Mouse (Mus musculus): ENCODE results near the gene Asb6. TPM values are rescaled to one million over a fixed set of nuclear protein-coding genes. Genes with fewer than 3 reads are reported as not detected.

Asb6 gene
- polyA plus RNA-seq, 1 experiment from 2014 or later, result 13.0 TPM

DNA sequence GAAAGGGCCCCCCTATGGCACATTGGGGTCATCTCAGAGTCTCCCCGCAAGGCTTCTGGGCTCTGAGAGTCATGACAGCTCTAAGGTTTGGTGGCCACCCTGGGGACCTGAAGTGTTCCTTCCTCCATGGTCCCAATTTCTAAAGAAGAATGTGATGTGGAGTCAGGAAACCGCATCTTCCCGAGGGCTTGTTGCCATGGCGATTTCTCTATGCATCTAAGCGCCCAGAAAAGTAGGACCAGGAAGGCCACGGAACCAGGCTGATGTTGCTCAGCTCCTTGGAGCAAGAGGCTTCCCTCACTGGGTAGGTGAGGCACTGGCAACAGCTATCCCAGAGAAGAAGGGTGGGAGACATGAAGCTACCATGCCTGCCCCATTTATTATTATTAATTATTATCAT lies 26.9 kb upstream of the Asb6 start:
- H3K27ac ChIP-seq (ENCODE audit: low read depth, low read length), result no peak overlapping the region
- no peaks in the 10 kb centered on the region for H3K36me3 ChIP-seq (ENCODE audit: control insufficient read depth, insufficient read depth)
- H3K27me3 ChIP-seq (replicated peaks; ENCODE audit: control insufficient read depth, insufficient read depth, low read length), result 0 out of 2 replicates have a peak, but pooled peaks cover 3% of the 10 kb centered on the region
- H3K4me1 ChIP-seq (replicated peaks; ENCODE audit: control insufficient read depth, insufficient read depth, low read length), result no peaks in the 10 kb centered on the region
- 77% methylated on average over 6 of the region's 6 CpGs for WGBS
- no peak overlapping the region for H3K4me3 ChIP-seq (ENCODE audit: low read depth, low read length)
- ATAC-seq, result no peak
- TF ChIP-seq CTCF (IDR thresholded peaks at IDR 0.05; ENCODE audit: low read depth), result no peak
- no peak overlapping the region for H3K9ac ChIP-seq (ENCODE audit: low read depth, low read length)
- H3K4me2 ChIP-seq (replicated peaks; ENCODE audit: low read depth), result no peak overlapping the region
- no peaks in the 10 kb centered on the region for H3K9me3 ChIP-seq (ENCODE audit: control insufficient read depth)

- no peaks in the 10 kb centered on the region for H3K4me1 ChIP-seq (replicated peaks; ENCODE audit: control insufficient read depth, insufficient read depth, low read length)
- H3K9ac ChIP-seq (ENCODE audit: low read depth, low read length), result no peak overlapping the region
- no peak overlapping the region for H3K4me3 ChIP-seq (ENCODE audit: low read depth, low read length)
- H3K27ac ChIP-seq (ENCODE audit: low read depth, low read length), result no peak overlapping the region
- no peak overlapping the region for H3K4me2 ChIP-seq (replicated peaks; ENCODE audit: low read depth)
- WGBS, result 39% methylated on average over 20 of the region's 20 CpGs
- H3K9me3 ChIP-seq (ENCODE audit: control insufficient read depth), result no peaks in the 10 kb centered on the region
- ATAC-seq, result no peak
- no peak for TF ChIP-seq CTCF (IDR thresholded peaks at IDR 0.05; ENCODE audit: low read depth)
- no peaks in the 10 kb centered on the region for H3K36me3 ChIP-seq (ENCODE audit: control insufficient read depth, insufficient read depth)
- 0 out of 2 replicates have a peak, but pooled peaks cover 10% of the 10 kb centered on the region for H3K27me3 ChIP-seq (replicated peaks; ENCODE audit: control insufficient read depth, insufficient read depth, low read length)
Measured at GRCm38 (mm10) chr2:30852771-30853313, 22.7 kb upstream of the Asb6 start.

DNA sequence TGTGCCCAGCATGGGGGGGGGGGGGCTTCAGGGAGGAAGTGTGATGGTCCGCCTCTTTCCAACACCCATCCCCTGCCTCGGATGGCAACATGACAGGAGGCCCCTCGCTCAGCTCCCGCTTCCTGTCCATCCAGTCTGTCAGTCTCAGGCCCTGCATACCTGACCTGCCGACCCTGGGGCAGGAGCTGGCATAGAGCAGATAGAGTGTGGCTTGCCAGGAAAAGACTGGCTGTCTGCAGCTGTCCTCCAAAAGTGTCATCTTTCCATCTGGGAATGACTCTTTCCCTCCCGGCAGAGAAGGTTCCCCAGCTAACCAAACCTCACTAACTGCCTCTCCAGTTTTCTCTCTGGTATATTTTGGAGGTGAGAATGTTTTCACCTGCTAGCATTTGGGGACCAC lies 20.4 kb upstream of the Asb6 start:
- no peak for ATAC-seq
- Histone ChIP-seq H3K27ac (ENCODE audit: low read depth, low read length) (no peak overlapping the region), H3K4me1 (replicated peaks; ENCODE audit: control insufficient read depth, insufficient read depth, low read length) (no peaks in the 10 kb centered on the region), H3K36me3 (ENCODE audit: control insufficient read depth, insufficient read depth) (no peaks in the 10 kb centered on the region), H3K9me3 (ENCODE audit: control insufficient read depth) (no peaks in the 10 kb centered on the region), H3K27me3 (replicated peaks; ENCODE audit: control insufficient read depth, insufficient read depth, low read length) (peaks cover 22% of the 10 kb centered on the region), H3K9ac (ENCODE audit: low read depth, low read length) (no peak overlapping the region), H3K4me3 (ENCODE audit: low read depth, low read length) (no peak overlapping the region), H3K4me2 (replicated peaks; ENCODE audit: low read depth) (no peak overlapping the region)
- TF ChIP-seq CTCF (IDR thresholded peaks at IDR 0.05; ENCODE audit: low read depth), result no peak
- WGBS, result 34% methylated on average over 6 of the region's 6 CpGs

DNA sequence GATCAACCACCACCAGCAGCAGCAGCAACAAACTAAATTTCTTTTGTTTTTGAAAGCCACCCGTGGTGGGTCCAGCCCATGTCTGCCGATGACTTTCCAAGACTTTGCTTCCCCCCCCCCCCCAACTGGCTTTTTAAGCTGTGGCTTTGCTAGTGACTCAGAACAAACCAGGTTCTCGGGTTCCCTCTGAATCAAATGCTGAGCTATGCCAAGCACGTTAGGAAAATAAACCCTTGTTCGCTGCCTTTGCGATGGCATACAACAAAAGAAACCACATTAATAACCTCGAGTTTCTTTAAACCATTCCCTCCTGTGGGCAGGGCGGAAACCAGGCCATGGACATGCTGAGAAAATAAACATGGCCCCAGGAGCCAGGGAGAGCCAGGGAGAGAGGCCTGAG lies 18.1 kb upstream of the Asb6 start:
- Histone ChIP-seq H3K36me3 (ENCODE audit: control insufficient read depth, insufficient read depth) (no peaks in the 10 kb centered on the region), H3K4me1 (replicated peaks; ENCODE audit: control insufficient read depth, insufficient read depth, low read length) (no peaks in the 10 kb centered on the region), H3K27ac (ENCODE audit: low read depth, low read length) (no peak overlapping the region), H3K9me3 (ENCODE audit: control insufficient read depth) (no peaks in the 10 kb centered on the region), H3K9ac (ENCODE audit: low read depth, low read length) (no peak overlapping the region), H3K4me2 (replicated peaks; ENCODE audit: low read depth) (no peak overlapping the region), H3K4me3 (ENCODE audit: low read depth, low read length) (no peak overlapping the region), H3K27me3 (replicated peaks; ENCODE audit: control insufficient read depth, insufficient read depth, low read length) (peaks cover 43% of the 10 kb centered on the region)
- TF ChIP-seq CTCF (IDR thresholded peaks at IDR 0.05; ENCODE audit: low read depth), result no peak
- whole genome bisulfite sequencing, result 71% methylated on average over 8 of the region's 8 CpGs
- ATAC-seq, result no peak

DNA sequence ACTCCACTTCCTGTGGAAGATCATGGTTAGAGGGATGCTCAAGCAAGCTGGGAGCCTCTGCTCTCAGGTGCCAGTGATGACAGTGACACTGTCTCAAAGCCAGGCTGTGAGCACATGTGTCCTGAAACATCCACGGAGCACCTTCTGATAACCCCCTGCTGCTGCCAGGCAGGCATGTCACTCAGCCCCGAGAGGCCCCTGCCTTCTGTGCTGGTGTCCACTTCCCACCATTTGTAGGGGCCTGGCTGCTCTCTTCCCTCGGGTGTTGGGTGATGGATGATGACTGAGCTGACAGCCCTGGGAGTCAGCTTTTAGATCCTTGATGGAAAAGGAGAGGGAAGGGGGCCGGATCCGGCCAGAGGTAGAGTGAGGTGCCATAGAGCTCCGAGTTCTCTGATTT lies 16.6 kb upstream of the Asb6 start:
- Histone ChIP-seq H3K27me3 (replicated peaks; ENCODE audit: control insufficient read depth, insufficient read depth, low read length) (peaks cover 50% of the 10 kb centered on the region), H3K9ac (ENCODE audit: low read depth, low read length) (no peak overlapping the region), H3K36me3 (ENCODE audit: control insufficient read depth, insufficient read depth) (no peaks in the 10 kb centered on the region), H3K27ac (ENCODE audit: low read depth, low read length) (no peak overlapping the region), H3K4me2 (replicated peaks; ENCODE audit: low read depth) (no peak overlapping the region), H3K4me1 (replicated peaks; ENCODE audit: control insufficient read depth, insufficient read depth, low read length) (no peaks in the 10 kb centered on the region), H3K4me3 (ENCODE audit: low read depth, low read length) (no peak overlapping the region), H3K9me3 (ENCODE audit: control insufficient read depth) (no peaks in the 10 kb centered on the region)
- WGBS, result 37% methylated on average over 6 of the region's 6 CpGs
- no peak for TF ChIP-seq CTCF (IDR thresholded peaks at IDR 0.05; ENCODE audit: low read depth)
- no peak for ATAC-seq

DNA sequence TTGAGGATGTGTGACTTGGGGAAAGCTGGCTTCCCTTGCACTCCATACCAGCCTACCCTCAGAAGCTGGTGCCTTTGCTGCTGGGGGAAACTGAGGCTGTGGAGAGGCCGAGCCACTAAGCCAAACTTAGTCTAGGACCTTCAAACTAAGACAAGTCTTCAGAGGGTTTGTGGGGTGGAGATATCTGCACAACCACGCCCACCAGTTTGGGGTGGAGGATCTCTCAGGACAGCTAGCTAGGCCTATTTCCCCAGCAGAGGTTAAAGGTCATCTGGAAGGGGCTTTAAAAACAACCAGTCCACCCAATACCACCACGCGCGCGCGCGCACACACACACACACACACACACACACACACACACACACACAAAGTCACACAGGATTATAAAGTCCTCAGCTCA lies 16.1 kb upstream of the Asb6 start:
- no peak overlapping the region for H3K27ac ChIP-seq (ENCODE audit: low read depth, low read length)
- WGBS, result 74% methylated on average over 8 of the region's 8 CpGs
- no peak for TF ChIP-seq CTCF (IDR thresholded peaks at IDR 0.05; ENCODE audit: low read depth)
- no peak overlapping the region for H3K4me3 ChIP-seq (ENCODE audit: low read depth, low read length)
- ATAC-seq, result no peak
- H3K4me1 ChIP-seq (replicated peaks; ENCODE audit: control insufficient read depth, insufficient read depth, low read length), result no peaks in the 10 kb centered on the region
- no peaks in the 10 kb centered on the region for H3K36me3 ChIP-seq (ENCODE audit: control insufficient read depth, insufficient read depth)
- no peak overlapping the region for H3K9ac ChIP-seq (ENCODE audit: low read depth, low read length)
- no peak overlapping the region; the same call in 1 of the 2 replicates for H3K4me2 ChIP-seq (replicated peaks; ENCODE audit: low read depth)
- H3K27me3 ChIP-seq (replicated peaks; ENCODE audit: control insufficient read depth, insufficient read depth, low read length), result peaks cover 50% of the 10 kb centered on the region
- no peaks in the 10 kb centered on the region for H3K9me3 ChIP-seq (ENCODE audit: control insufficient read depth)

All from intestine, postnatal 0 days (tissue).